Mouse (Mus musculus) liver, embryonic 11.5 days (tissue): ENCODE results near the gene Akap6. TPM values are rescaled to one million over a fixed set of nuclear protein-coding genes. Genes with fewer than 3 reads are reported as not detected.

Experiments used
- ATAC-seq: fragments of 200-750 bp; cut with Nextera tagmentation; replicated peaks from 2 replicates; pipeline ENCODE4 v1.8.0; 2017; ENCODE audit warnings: moderate number of reproducible peaks, mild to moderate bottlenecking, moderate TSS enrichment, moderate library complexity; ENCODE audit not compliant: low FRiP score
- DNase-seq: peaks from one replicate; pipeline ENCODE4 v3.0.0-alpha.2; 2017; ENCODE audit warnings: low spot score
- H3K27ac ChIP-seq: fragments of 300-500 bp; sonication (generic); 2 replicates; pipeline ENCODE4 v1.5.1; 2014; ENCODE audit warnings: mild to moderate bottlenecking, low read depth, low read length, control low read depth
- H3K27me3 ChIP-seq: fragments of 300-500 bp; sonication (generic); replicated peaks from 2 replicates; pipeline ENCODE4 v1.6.1; 2014; ENCODE audit warnings: low read length, mixed read lengths; ENCODE audit not compliant: control insufficient read depth, insufficient read depth
- H3K36me3 ChIP-seq: fragments of 300-500 bp; sonication (generic); 2 replicates; pipeline ENCODE4 v1.6.1; 2014; ENCODE audit warnings: mild to moderate bottlenecking, low read length, moderate library complexity, mixed read lengths; ENCODE audit not compliant: control insufficient read depth, insufficient read depth
- H3K4me1 ChIP-seq: fragments of 300-500 bp; sonication (generic); replicated peaks from 2 replicates; pipeline ENCODE4 v1.6.1; 2014; ENCODE audit warnings: low read length, mixed read lengths; ENCODE audit not compliant: control insufficient read depth, insufficient read depth
- H3K4me2 ChIP-seq: fragments of 300-500 bp; sonication (generic); 2 replicates; pipeline ENCODE4 v1.6.1; 2014; ENCODE audit warnings: mild to moderate bottlenecking, control low read depth, moderate library complexity
- H3K4me3 ChIP-seq: fragments of 300-500 bp; sonication (generic); 2 replicates; pipeline ENCODE4 v1.5.1; 2014; ENCODE audit warnings: low read depth, low read length, control low read depth
- H3K9ac ChIP-seq: fragments of 300-500 bp; sonication (generic); 2 replicates; pipeline ENCODE4 v1.6.1; 2014; ENCODE audit warnings: low read depth, low read length, control low read depth
- H3K9me3 ChIP-seq: fragments of 300-500 bp; sonication (generic); 2 replicates; pipeline ENCODE4 v1.6.1; 2016; ENCODE audit warnings: low read length, inconsistent platforms, mixed read lengths; ENCODE audit not compliant: control insufficient read depth
- WGBS: fragments of 180-500 bp; shearing (Covaris S2); extraction: QIAGEN DNeasy Blood & Tissue Kit; methylation state at CpG from one replicate; pipeline ENCODE4 v1.1.7; 2014; 5-methylcytosine and 5-hydroxymethylcytosine counted together
- polyA plus RNA-seq: library from polyadenylated mRNA; unstranded; fragments of >200 nt; fragmentation: Nextera tagmentation; extraction: Ambion mirVana; gene quantifications from 2 replicates; pipeline ENCODE4 v1.2.1, GENCODE M21; 2014

The Akap6 gene
- polyA plus RNA-seq, 1 experiment from 2014 or later, result 0.10 TPM

DNA sequence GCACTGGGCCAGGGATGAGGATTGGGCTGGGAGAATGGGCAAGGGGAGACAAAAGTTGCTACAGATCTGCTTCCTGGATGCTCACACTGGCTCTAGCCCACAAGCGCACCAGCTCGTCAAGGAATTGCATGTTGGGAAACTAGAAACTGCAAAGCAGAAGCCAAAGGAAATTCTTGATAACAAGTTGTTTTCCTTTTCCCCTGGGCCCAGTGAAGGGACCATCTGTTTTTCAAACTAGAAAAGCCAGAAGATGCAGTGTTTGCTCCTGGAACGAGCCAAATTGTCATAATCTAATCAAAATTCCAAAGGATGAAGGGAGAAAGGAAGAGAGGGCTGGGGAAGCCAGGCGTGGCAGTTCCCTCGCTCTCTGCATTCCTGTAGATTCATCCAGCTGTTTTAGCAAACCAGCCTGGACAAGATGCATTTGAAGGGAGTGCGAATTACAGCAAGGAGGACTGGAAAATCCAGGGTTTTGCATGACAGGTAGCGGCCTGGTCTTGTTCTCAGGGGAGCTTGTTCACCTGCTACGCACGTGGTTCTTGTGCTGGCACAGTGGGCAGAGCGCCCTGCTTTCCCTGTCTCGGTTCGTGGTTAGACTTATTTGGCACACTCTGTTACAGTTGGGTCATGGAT is 136.8 kb downstream of the Akap6 start:
- no peak overlapping the region for H3K4me2 ChIP-seq
- DNase-seq (no peak), ATAC-seq (no peak)
- H3K27ac ChIP-seq, result no peak overlapping the region
- no peak overlapping the region for H3K9ac ChIP-seq
- WGBS, result 69% methylated on average over 12 of the region's 12 CpGs
- no peaks in the 10 kb centered on the region for H3K36me3 ChIP-seq
- no peaks in the 10 kb centered on the region for H3K9me3 ChIP-seq
- H3K4me1 ChIP-seq, result peaks cover 8% of the 10 kb centered on the region
- H3K4me3 ChIP-seq, result no peak overlapping the region
- no peaks in the 10 kb centered on the region for H3K27me3 ChIP-seq

GRCm38 (mm10) chr12:52845982-52846381 is 146.8 kb downstream of the Akap6 start:
- Histone ChIP-seq H3K27me3 (no peaks in the 10 kb centered on the region), H3K9ac (no peak overlapping the region), H3K27ac (no peak overlapping the region), H3K36me3 (no peaks in the 10 kb centered on the region), H3K9me3 (no peaks in the 10 kb centered on the region), H3K4me3 (no peak overlapping the region), H3K4me1 (no peaks in the 10 kb centered on the region), H3K4me2 (no peak overlapping the region)
- DNase-seq (no peak), ATAC-seq (no peak)
- WGBS, result 76% methylated on average over 1 of the region's 1 CpGs

DNA sequence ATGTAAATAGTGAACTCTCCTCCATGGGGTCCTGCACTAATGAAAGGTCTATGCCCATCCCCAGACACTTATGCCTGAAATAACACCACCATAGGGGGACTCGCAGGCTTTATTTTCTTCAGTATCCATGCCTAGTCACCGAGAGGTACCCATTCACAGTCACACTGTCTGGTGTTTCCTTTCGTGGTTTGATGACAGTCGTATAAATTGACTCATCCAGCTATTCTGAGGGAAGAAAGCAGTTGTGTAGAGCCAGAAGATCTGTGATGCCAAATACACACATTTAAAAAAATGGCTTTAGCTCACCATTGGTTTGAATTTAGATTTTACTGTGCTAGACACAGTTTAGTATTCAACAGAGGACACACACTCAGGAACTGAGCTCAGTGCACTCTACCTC is 147.8 kb downstream of the Akap6 start:
- Histone ChIP-seq H3K36me3 (no peaks in the 10 kb centered on the region), H3K4me3 (no peak overlapping the region), H3K9ac (no peak overlapping the region), H3K27ac (no peak overlapping the region), H3K9me3 (no peaks in the 10 kb centered on the region), H3K4me2 (no peak overlapping the region), H3K4me1 (no peaks in the 10 kb centered on the region), H3K27me3 (no peaks in the 10 kb centered on the region)
- no peak for ATAC-seq
- DNase-seq, result no peak
- 79% methylated on average over 4 of the region's 4 CpGs for WGBS

DNA sequence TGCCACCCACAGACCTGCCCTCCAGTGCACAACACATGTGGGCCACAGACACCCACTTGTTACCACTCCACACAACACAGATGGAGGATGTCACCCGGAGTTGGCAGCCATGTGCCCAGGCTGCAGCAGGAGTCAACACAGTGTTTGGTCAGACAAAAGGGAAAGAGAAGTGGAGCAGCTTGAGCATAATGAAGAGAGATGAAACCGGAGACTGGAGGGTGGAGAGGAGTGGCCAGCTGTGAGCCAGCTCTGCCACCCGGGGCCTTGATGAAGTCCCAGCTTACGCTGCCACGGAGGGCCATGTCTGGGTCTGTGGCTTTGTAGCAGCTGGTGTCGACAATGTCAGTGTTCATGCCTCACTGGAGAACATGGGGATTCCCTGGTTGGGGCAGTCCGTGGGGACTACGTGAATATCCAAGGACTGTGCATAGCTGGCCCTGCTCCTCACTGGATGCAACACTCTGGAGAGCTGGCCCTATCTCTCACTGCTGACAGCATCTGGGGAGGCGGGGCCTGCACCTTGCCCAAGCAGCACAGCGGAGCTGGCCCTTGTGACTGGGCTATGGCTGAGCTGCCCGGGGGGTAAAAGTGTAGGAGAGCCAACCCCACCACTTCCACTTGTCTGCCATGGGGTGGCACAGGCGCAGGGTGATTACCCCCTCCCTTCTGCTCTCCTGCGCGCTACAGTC is 148.8 kb downstream of the Akap6 start:
- H3K9ac ChIP-seq, result no peak overlapping the region
- H3K27ac ChIP-seq, result no peak overlapping the region
- H3K27me3 ChIP-seq, result no peaks in the 10 kb centered on the region
- H3K4me2 ChIP-seq, result no peak overlapping the region
- ATAC-seq (peak; percentile 49; the same call in 1 of the 2 replicates), DNase-seq (no peak)
- H3K4me3 ChIP-seq, result no peak overlapping the region
- H3K9me3 ChIP-seq, result no peaks in the 10 kb centered on the region
- H3K36me3 ChIP-seq, result no peaks in the 10 kb centered on the region
- no peaks in the 10 kb centered on the region for H3K4me1 ChIP-seq
- 66% methylated on average over 14 of the region's 14 CpGs for WGBS

- Histone ChIP-seq H3K4me2 (no peak overlapping the region), H3K4me1 (no peaks in the 10 kb centered on the region), H3K4me3 (no peak overlapping the region), H3K27ac (no peak overlapping the region), H3K27me3 (no peaks in the 10 kb centered on the region), H3K9me3 (no peaks in the 10 kb centered on the region), H3K36me3 (no peaks in the 10 kb centered on the region), H3K9ac (no peak overlapping the region)
- WGBS, result 65% methylated on average over 7 of the region's 7 CpGs
- DNase-seq, result no peak
- peak; percentile 64 for ATAC-seq
Observed at GRCm38 (mm10) chr12:52848519-52848855, 149.3 kb downstream of the Akap6 start.

DNA sequence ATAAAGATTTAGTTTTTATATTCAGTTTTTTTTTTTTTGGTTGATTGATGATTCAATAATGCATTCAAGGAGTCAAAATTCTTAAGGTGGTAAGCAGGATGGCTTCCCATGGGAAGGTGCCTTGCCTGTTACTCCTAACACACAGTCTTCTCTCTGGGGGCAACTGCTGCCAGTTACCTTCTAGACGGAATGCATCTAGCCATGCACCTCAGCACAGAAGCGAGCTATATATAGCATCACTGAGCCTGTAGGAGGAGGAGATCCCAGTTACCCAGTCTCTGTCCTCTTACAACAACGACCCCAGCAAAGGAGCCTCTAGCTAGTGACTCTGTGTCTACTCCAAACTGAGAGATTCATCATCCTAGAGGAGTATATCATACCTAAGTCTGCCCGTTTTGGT is 150.1 kb downstream of the Akap6 start:
- Histone ChIP-seq H3K4me2 (no peak overlapping the region), H3K4me3 (no peak overlapping the region), H3K27ac (no peak overlapping the region), H3K27me3 (no peaks in the 10 kb centered on the region), H3K9ac (no peak overlapping the region), H3K4me1 (no peaks in the 10 kb centered on the region), H3K36me3 (no peaks in the 10 kb centered on the region), H3K9me3 (no peaks in the 10 kb centered on the region)
- WGBS, result 69% methylated on average over 4 of the region's 4 CpGs
- DNase-seq, result no peak
- ATAC-seq, result no peak

DNA sequence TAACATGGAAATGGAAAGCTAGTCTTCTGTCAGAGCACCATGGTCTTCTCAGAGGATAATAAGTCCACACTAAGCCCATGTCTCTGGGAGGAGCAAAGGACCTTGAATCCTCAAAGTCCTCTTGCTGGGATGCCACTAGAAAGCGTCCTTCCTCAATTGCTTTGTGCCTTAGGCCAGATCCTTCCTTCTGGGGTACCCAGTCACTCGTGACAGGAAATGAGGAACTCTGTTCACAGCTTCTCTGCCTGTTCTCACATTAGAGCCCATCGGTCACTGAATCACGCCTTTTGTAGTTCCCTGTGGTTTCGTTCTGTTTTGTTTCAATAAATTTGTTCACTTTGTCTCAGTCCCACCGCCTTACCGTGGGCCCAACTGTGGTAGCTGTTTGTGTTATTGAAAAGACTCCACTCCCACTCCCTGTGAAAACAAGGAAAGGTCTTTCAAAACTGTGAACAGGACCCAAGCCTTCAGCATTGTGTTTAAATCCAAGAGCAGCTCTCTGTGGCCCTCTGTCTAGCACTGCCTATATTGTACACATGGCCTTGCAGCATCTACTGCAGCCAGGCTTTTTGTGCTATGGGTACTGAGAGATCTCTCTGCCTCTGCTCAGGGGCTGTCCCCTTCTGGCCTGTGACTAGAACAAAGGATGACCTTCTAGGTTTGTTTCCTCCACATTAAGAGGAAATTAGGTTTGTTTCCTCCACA is 151.3 kb downstream of the Akap6 start:
- ATAC-seq, result no peak
- no peak overlapping the region for H3K4me3 ChIP-seq
- H3K27me3 ChIP-seq, result no peaks in the 10 kb centered on the region
- DNase-seq, result no peak
- H3K27ac ChIP-seq, result no peak overlapping the region
- H3K4me2 ChIP-seq, result no peak overlapping the region
- H3K4me1 ChIP-seq, result no peaks in the 10 kb centered on the region
- no peaks in the 10 kb centered on the region for H3K9me3 ChIP-seq
- WGBS, result 59% methylated on average over 7 of the region's 7 CpGs
- no peak overlapping the region for H3K9ac ChIP-seq
- H3K36me3 ChIP-seq, result no peaks in the 10 kb centered on the region

DNA sequence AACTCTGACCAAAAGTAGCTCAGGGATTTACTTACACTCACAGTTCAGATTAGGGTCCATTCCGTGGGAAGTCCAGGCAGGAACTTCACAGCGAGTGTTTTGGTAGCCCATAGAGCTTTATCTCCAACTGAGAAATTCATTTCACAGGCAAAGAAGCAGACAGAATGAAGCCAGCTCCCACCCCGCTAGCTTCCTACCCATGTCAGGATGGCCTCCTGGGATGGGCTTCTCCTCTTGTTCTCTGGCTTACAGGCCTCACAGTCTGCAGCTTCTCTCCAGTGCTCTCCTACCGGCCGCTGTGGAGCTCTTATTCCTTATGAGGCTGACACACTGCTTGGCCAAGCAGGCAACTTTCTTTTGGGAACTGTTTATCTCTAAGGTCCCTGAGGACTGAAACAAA is 152.0 kb downstream of the Akap6 start:
- no peak for ATAC-seq
- H3K27ac ChIP-seq, result no peak overlapping the region
- no peak overlapping the region for H3K4me3 ChIP-seq
- no peak overlapping the region for H3K4me2 ChIP-seq
- no peak overlapping the region for H3K9ac ChIP-seq
- no peaks in the 10 kb centered on the region for H3K36me3 ChIP-seq
- no peaks in the 10 kb centered on the region for H3K27me3 ChIP-seq
- H3K9me3 ChIP-seq, result no peaks in the 10 kb centered on the region
- no peaks in the 10 kb centered on the region for H3K4me1 ChIP-seq
- WGBS, result 76% methylated on average over 5 of the region's 5 CpGs
- DNase-seq, result no peak

DNA sequence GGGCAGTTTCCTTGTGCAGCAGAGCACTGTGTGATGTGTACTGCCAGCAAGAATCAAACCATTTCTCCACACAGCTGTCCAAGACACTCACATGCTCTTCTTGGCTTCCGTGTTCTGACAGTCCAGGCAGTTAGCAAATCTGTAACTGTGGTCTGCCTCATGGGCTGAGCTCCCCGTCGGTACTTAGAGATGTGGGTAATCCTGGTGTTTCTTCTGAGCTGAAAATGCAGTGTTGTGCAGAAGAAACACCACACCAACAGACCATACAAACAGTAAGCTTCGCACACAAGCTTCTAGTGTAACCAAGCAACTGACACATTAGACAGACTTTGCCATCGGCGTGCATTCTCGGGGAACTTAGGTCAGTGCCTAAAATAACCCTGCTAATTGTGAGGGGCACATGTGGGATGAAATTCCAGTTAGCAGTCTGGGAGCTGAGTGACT is 155.1 kb downstream of the Akap6 start:
- 78% methylated on average over 7 of the region's 7 CpGs for WGBS
- Histone ChIP-seq H3K4me1 (no peaks in the 10 kb centered on the region), H3K4me2 (no peak overlapping the region), H3K27ac (no peak overlapping the region), H3K9ac (no peak overlapping the region), H3K9me3 (no peaks in the 10 kb centered on the region), H3K36me3 (no peaks in the 10 kb centered on the region), H3K27me3 (no peaks in the 10 kb centered on the region), H3K4me3 (no peak overlapping the region)
- no peak for DNase-seq
- no peak for ATAC-seq
